Mouse (Mus musculus) embryonic facial prominence, embryonic 12.5 days (tissue): ENCODE results near the gene Irgc1. TPM values are rescaled to one million over a fixed set of nuclear protein-coding genes. Genes with fewer than 3 reads are reported as not detected.

Experiments used
- polyA plus RNA-seq: library from polyadenylated mRNA; unstranded; fragments of >200 nt; fragmentation: Nextera tagmentation; extraction: Ambion mirVana; gene quantifications from 2 replicates; pipeline ENCODE4 v1.2.1, GENCODE M21; 2016

Gene Irgc1
- polyA plus RNA-seq, 1 experiment from 2014 or later, result not detected

Other genes starting within 250 kb of the Irgc1 start
- 10.1 and 11.3 TPM in 2 replicates for gene Zfp111, start 240.9 kb downstream of the Irgc1 start, polyA plus RNA-seq
- 5.9 and 6.6 TPM in 2 replicates for gene Zfp109, start 214.7 kb downstream of the Irgc1 start, polyA plus RNA-seq
- 5.3 and 5.6 TPM in 2 replicates for gene Zfp108, start 197.5 kb downstream of the Irgc1 start, polyA plus RNA-seq
- gene Zfp93, start 181.9 kb downstream of the Irgc1 start, polyA plus RNA-seq, result 10.0 and 12.0 TPM in 2 replicates
- gene Zfp61, start 151.1 kb downstream of the Irgc1 start, polyA plus RNA-seq, result 57.7 and 63.1 TPM in 2 replicates
- 15.8 and 16.4 TPM in 2 replicates for gene Zfp94, start 135.6 kb downstream of the Irgc1 start, polyA plus RNA-seq
- gene Tescl, start 118.4 kb downstream of the Irgc1 start, polyA plus RNA-seq, result 0.26 TPM in 1 of 2 replicates, not detected in the other
- gene Lypd5, start 103.1 kb downstream of the Irgc1 start, polyA plus RNA-seq, result not detected in 2 replicates
- gene Kcnn4, start 82.0 kb downstream of the Irgc1 start, polyA plus RNA-seq, result 2.0 and 2.7 TPM in 2 replicates
- 23.6 and 26.0 TPM in 2 replicates for gene Smg9, start 52.7 kb downstream of the Irgc1 start, polyA plus RNA-seq
- 1.5 and 2.0 TPM in 2 replicates for gene Plaur, start 10.2 kb upstream of the Irgc1 start, polyA plus RNA-seq
- 7.6 and 10.7 TPM in 2 replicates for gene Cadm4, start 29.7 kb upstream of the Irgc1 start, polyA plus RNA-seq
- 100 and 113 TPM in 2 replicates for gene Zfp428, start 54.7 kb upstream of the Irgc1 start, polyA plus RNA-seq
- 1.3 and 1.4 TPM in 2 replicates for gene AC161166.1, start 60.2 kb upstream of the Irgc1 start, polyA plus RNA-seq
- gene Irgq, start 78.4 kb upstream of the Irgc1 start, polyA plus RNA-seq, result 17.6 and 18.0 TPM in 2 replicates
- gene Pinlyp, start 93.8 kb upstream of the Irgc1 start, polyA plus RNA-seq, result not detected in 2 replicates
- gene Xrcc1, start 94.0 kb upstream of the Irgc1 start, polyA plus RNA-seq, result 117 and 124 TPM in 2 replicates
- gene Ethe1, start 135.2 kb upstream of the Irgc1 start, polyA plus RNA-seq, result 23.7 and 23.8 TPM in 2 replicates
- 5.1 and 5.9 TPM in 2 replicates for gene Zfp575, start 135.3 kb upstream of the Irgc1 start, polyA plus RNA-seq
- gene Phldb3, start 158.5 kb upstream of the Irgc1 start, polyA plus RNA-seq, result 0.20 and 0.47 TPM in 2 replicates
- 2.8 and 3.5 TPM in 2 replicates for gene Lypd3, start 184.3 kb upstream of the Irgc1 start, polyA plus RNA-seq
- gene Tex101, start 224.4 kb upstream of the Irgc1 start, polyA plus RNA-seq, result not detected in 2 replicates